Mouse (Mus musculus) G1E (cell line): ENCODE results near the gene S100a7a.

ENCODE experiments used
- CTCF ChIP-seq: IDR thresholded peaks from 2 replicates; pipeline ENCODE4 v1.5.1; 2012; ENCODE audit warnings: low read depth, low read length, inconsistent platforms, mixed read lengths
- GATA1 ChIP-seq: IDR thresholded peaks from 2 replicates; pipeline ENCODE4 v1.6.1; 2012; ENCODE audit warnings: borderline replicate concordance, low read length, inconsistent platforms, mixed read lengths
- GATA2 ChIP-seq: IDR thresholded peaks from 2 replicates; pipeline ENCODE4 v1.6.1; 2012; ENCODE audit warnings: low read depth, low read length, inconsistent platforms, borderline replicate concordance
- TAL1 ChIP-seq: conservative IDR thresholded peaks from 2 replicates; pipeline ENCODE4 v1.6.1; 2012; ENCODE audit warnings: low read depth, low read length, inconsistent platforms, mixed read lengths

DNA sequence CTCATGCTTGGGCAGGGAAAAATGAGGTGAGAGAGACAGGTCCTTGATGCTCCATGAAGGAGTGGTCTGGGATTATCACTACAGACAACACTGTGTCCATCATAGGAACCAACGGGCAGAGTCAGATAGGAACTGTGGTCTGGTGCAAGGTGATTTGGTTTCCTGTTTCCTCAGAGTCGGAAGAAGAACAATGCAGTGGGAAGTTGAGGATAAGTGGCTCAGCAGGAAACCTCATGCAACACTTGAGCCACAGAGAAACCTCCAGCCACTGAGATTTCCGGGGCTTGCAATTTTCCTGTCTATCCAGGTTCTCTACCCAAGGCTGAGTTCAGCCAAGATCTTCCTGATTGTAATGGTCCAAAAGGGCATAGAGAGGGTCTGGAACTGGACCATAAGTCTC, 24.8 kb downstream of the S100a7a start:
- TF ChIP-seq CTCF (no peak), TAL1 (no peak), GATA2 (no peak), GATA1 (no peak)
